Mouse (Mus musculus) ES-CJ7 (cell line): Measurements from ENCODE around the gene Dmd.
A peak's percentile ranks its signal among the peaks of the same experiment; 100 is the strongest.

Source experiments
- DNase-seq: peaks from one replicate; pipeline ENCODE4 v3.0.0; 2011; ENCODE audit warnings: low read depth, low spot score

Gene Dmd

GRCm38 (mm10) chrX:84364981-84365380 is 1416.3 kb downstream of the Dmd start:
- no peak for DNase-seq

DNA sequence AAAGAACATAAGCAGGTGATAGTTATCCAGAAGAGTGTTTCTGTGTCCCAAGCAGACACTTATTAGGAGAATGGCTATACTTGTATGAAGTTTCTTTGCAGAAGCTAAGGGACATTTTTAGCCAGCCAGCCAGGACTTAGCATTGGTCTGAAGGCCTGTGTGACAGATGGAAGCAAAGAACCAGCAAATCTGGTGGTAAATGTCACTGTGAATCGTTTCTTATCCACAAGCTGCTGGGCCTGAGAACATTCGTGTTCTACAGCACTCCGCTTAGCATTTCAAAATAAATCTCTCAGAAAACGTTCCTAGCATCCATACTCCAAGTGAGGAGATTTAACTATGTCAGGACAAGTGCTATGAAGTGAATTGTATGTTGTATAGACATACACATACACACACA is 1486.9 kb downstream of the Dmd start:
- no peak for DNase-seq

GRCm38 (mm10) chrX:84436556-84436955 is 1487.9 kb downstream of the Dmd start:
- no peak for DNase-seq

DNA sequence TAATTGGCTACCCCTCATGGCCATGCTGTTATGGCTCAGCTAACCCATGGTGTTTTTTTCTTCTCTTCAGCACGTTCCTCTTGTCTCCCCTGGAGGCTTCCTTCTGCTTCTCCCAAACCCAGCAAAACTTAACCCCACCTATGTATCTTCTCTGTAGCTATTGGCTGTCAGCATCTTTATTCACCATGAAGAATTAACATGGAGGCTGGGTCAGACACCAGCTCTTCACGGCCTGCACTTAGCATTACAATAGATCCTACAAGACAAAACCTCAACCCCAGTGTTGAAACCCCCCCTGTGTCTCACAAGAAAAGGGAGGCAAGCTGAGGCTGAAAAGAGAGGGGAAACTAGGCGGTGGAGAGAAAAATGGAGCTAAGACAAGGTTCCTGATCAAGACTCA is 1494.3 kb downstream of the Dmd start:
- peak; percentile 89 for DNase-seq

DNA sequence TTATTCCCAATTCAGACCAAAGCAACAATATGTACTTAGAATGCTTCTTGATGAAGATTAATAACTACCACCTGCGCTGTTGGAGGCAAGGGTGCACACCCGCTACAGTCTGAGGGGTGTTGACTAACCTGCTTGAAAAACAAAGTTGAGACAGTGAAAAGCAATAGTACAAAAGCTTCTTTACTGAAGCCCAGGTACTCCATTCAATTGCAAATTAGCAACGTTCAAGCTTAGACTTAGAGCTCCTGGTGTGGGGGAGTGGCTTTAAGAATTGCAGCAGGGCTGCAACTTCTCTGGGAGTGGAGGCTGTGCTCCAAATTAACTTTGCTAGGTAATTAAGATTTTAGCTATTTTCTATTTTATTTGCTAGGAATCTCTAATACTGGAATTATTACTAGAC is 1495.3 kb downstream of the Dmd start:
- peak; percentile 84 for DNase-seq

- peak; percentile 1 for DNase-seq
These were observed 1496.0 kb downstream of the Dmd start for GRCm38 (mm10) chrX:84444638-84445037.

- peak; percentile 53 for DNase-seq
These were observed 1505.8 kb downstream of the Dmd start for GRCm38 (mm10) chrX:84454473-84454872.

DNA sequence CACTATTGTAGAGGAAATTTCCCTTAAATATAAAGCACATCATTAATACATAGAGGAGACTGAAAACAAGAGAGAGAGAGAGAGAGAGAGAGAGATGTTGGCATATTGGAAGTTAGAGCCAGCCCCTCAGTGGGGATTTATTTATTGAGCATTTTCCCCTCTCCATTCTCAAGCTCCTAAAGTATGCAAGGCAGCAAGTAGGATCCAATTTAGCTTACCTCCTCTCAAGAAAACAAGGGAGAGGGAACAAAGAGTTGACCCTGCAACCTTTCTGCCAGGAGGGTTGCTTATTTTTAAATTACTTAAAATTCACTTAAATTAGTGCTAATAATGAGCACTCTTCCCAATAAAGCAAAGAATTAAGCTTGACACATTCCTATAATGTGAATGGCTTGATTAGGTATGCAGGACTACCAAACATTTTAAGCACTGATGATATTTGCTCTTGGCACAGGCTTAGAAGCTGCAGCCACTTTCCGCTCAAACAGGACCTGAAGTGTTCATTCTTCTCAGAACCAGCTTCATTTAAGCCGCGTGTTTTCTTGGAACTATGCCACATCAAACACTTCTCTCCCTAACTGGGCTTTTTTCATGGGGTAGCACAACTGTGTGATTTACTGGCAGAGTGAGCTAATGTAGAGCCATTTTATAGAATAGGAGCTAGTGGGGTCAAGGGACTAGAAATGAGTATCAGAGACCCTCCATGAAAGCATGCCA is 1566.1 kb downstream of the Dmd start:
- no peak for DNase-seq

- DNase-seq: no peak
These were observed 1603.3 kb downstream of the Dmd start for GRCm38 (mm10) chrX:84551995-84552394.

DNA sequence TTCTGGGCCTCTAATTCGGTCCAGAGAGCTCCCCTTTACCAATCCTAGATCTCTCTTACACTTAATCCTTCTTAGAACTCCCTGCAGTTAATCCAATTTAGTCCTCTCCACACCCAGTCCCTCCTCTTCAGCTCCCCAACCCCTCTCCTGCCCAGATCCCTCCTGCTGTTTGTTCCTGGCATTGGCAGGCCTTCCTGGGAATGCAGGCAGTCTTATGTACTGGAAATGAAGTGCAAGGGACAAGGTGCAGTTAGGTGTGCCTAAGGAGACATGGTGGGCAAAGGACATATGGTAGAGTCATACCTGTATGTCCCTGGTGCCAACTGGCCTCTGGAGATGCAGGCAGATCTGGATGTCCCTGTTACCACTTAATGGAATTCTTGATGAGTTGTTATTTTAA is 1604.8 kb downstream of the Dmd start:
- no peak for DNase-seq

DNA sequence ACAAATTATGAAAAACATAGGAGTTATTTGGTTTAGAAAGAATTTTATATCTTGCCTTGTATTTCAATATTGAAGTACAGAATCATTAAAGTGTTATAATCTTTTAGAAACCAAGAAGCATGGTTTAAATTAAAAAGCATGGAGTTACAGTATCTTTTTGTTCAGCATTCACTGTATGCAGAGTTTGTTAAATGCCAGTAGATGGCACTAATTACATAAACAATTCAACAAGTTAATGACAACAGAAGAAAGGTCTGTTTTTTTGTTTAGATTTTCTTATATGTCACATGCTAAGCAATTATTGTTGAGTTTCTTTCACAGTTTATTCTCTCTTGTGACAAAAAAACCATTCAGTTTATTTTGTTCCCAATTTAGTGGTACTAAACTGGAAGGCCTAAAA is 1649.8 kb downstream of the Dmd start:
- no peak for DNase-seq

DNA sequence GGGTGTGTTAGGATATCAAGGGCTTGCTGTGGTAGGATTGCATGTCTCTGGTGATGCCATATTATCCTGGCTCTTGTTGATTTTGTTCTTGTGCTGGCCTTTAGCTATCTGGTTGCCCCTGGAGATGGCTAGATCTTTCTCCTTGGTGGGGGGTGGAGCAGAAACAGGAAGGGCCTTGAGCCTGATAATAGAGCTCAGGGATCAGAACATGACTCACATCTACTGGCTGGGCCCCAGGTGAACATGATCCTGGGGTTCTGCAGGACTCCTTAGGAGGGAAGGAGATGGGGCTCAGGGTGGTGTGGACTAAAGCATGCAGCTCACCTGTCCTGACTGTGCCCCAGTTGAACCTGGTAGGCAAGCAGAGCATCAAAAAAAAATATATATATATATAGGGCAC is 1691.8 kb downstream of the Dmd start:
- DNase-seq: no peak

- DNase-seq: no peak
These were observed 1799.0 kb downstream of the Dmd start for GRCm38 (mm10) chrX:84747683-84748082.

DNA sequence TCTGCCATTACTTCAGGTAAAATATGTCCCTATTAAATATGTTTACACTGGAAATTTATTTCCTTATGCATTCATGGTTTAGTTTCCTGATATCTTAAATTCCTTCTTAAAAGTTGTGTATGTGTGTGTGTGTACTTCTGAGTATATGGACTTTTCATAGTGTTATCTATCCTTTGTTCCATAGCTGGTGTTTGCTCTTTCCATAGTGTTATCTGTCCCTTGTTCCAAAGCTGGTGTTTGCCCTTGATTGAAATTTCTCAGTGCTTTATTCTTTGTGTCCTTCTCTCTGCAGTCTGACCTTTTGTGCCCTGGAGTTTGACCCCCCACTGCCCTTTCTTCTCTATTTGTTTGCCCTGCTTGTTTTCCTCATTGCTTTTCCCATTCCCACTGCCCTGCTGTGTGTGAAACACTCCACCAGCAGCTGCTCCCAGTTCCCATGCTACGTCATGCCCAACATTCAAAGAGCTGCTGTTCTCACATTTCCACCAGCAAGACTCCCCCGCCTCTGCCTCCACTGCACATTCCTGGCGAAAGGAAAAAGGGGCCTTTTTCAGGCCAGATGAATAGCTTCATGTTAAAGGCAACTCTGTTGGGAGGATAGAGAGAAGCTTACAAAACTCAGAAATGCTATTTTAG is 1911.5 kb downstream of the Dmd start:
- peak; percentile 10 for DNase-seq

GRCm38 (mm10) chrX:84873090-84873489 is 1924.4 kb downstream of the Dmd start:
- no peak for DNase-seq

GRCm38 (mm10) chrX:84878125-84878524 is 1929.5 kb downstream of the Dmd start:
- no peak for DNase-seq

DNA sequence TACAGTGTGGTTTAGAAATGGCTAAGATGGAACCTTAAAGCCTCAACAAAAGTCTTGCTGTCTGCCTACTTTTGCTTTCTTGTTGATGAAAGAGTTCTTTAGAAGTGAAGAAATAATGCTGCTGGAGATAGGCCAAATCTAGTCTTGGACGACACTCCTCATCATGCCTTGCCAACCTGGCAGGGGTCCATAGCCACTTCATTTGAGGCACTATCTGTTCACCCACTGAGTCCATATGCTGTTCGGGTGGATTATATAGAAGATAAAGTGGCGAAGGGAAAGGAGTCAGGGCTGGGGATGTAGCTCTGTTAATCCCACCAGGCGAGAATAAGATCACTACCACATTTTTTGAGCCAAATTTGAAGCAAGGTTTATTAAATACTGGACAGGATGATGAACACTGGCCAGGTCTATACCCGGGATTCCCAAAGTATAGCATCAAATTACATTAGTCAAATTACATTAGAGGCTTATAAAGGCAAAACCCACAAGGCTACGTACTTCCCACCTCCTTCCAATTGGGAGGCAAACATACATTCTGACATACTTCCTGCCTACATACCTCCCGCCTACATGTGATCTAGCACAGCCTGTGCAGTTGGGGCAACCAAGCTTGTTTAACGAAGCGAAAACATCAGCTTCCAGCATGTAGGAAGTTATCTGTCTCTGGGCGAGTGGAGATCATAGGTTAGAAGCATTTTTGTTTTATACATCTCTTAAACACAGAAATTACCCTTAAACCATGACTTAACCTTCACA is 1984.2 kb downstream of the Dmd start:
- DNase-seq: no peak

GRCm38 (mm10) chrX:84960557-84960956 is 2011.9 kb downstream of the Dmd start:
- DNase-seq: no peak

GRCm38 (mm10) chrX:84960972-84961371 is 2012.3 kb downstream of the Dmd start:
- no peak for DNase-seq

DNA sequence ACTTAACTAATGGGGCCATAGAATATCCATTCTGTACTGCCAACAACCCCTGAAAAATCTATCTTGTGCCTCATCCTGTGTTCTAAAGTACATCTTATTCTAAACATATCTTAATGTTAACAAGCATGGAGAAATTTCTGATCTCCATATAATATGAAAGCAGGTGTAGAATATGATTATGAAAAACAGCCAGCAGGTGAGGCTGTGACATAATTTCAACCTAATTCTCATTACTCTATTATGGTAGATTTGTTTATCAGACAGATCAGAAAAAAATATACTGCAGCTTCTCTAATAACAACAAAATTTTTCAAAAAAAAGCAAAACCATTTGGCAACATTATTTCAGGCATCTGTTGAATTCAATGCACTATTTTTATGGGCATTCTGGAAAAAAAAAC is 2059.6 kb downstream of the Dmd start:
- no peak for DNase-seq

- no peak for DNase-seq
These were observed 2092.9 kb downstream of the Dmd start for GRCm38 (mm10) chrX:85041466-85042058.

DNA sequence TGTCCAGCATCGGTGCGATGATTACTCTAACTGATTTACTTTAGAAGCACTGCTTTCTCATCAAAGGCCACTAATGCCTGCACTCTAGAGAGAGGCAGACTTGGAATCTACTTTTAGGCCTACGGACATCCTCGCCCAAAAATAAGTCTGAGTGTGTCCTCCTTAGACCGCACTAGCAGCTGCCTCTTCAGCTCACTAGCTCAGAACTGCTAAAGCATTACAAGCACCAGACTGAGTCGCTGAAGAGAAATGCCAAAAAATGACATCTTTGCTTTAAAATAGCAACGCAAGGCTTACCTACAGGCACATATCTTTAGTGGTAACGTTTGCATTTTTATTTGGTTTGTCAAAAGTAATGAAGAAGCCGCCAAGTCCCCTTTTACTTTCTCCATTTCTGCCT is 2098.0 kb downstream of the Dmd start:
- DNase-seq: no peak
